Mouse (Mus musculus) lung, postnatal 0 days (tissue): Measurements from ENCODE around the gene Anapc15.

Experiments used
- CTCF ChIP-seq: IDR thresholded peaks from 2 replicates; pipeline ENCODE4 v1.5.1; 2016; ENCODE audit warnings: antibody characterized with exemption, mild to moderate bottlenecking
- EP300 ChIP-seq: IDR thresholded peaks from 2 replicates; pipeline ENCODE4 v1.6.1; 2016; ENCODE audit warnings: antibody characterized with exemption, mild to moderate bottlenecking, control low read depth

GRCm38 (mm10) chr7:101834903-101835302 is 28.6 kb upstream of the Anapc15 start:
- TF ChIP-seq CTCF: no peak
- TF ChIP-seq EP300: no peak
